Mouse (Mus musculus): ENCODE data around the gene Spp2.

DNA sequence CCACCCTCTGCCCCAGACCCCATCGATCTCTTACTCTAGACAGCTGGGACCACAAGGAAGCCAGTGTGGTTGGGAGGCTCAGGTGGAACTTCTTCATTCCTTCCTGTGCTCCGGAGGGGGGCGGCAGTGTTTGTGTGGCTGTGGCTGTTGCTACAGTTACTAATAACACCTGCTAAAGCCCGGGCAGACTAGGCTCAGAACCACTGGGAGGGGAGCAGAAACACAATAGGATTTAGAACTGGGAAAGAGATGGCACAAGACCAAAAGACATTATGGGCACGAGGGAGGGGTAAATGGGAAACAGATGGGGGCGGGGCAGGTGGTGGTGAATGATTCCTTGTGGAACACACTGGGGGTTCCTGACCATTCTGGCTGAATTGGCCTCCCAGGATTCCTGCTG is 55.7 kb downstream of the Spp2 start:
- no peak for TF ChIP-seq USF1 (IDR thresholded peaks at IDR 0.05; ENCODE audit: low read depth)
- no peak for TF ChIP-seq POLR2A (IDR thresholded peaks at IDR 0.05; ENCODE audit: insufficient read length, low read depth)
- no peak for TF ChIP-seq MAX (IDR thresholded peaks at IDR 0.05; ENCODE audit: low read depth)
- peak in 1 of 3 experiments; percentile 40 for TF ChIP-seq MYOD1 (IDR thresholded peaks at IDR 0.05; ENCODE audit: control insufficient read depth in 1 of 3, insufficient read length in 2 of 3, low read depth in 2 of 3)
- TF ChIP-seq POLR2AphosphoS2 (IDR thresholded peaks at IDR 0.05; ENCODE audit: insufficient read length, low read depth): no peak
